Mouse (Mus musculus): ENCODE measurements around the gene Fam111a. TPM values are rescaled to one million over a fixed set of nuclear protein-coding genes. Genes with fewer than 3 reads are reported as not detected.

The Fam111a gene
- polyA plus RNA-seq, 1 experiment = not detected

- TF ChIP-seq CTCF (IDR thresholded peaks at IDR 0.05; ENCODE audit: insufficient read depth, low read depth, low read length) = no peak
- no peak for TF ChIP-seq POLR2A (IDR thresholded peaks at IDR 0.05; ENCODE audit: insufficient read depth, low read depth, low read length)
- WGBS = 4% methylated on average over 14 of the region's 14 CpGs
- no peak overlapping the region for H3K27ac ChIP-seq (ENCODE audit: insufficient read depth, low read depth, low read length)
- H3K4me3 ChIP-seq (ENCODE audit: insufficient read depth, low read depth, low read length) = peak overlapping the region; percentile 7; the same call in 1 of the 2 replicates
- peaks cover 4% of the 10 kb centered on the region; the same call in 1 of the 2 replicates for H3K4me1 ChIP-seq (ENCODE audit: control insufficient read depth, insufficient read depth, low read length)
Measured at GRCm38 (mm10) chr19:12573266-12574011, 27.9 kb downstream of the Fam111a start.

- 20% methylated on average over 5 of the region's 5 CpGs for WGBS
- Histone ChIP-seq H3K4me1 (ENCODE audit: control insufficient read depth, insufficient read depth, low read length) (peaks cover 4% of the 10 kb centered on the region; the same call in 1 of the 2 replicates), H3K27ac (ENCODE audit: insufficient read depth, low read depth, low read length) (no peak overlapping the region), H3K4me3 (ENCODE audit: insufficient read depth, low read depth, low read length) (no peak overlapping the region)
- TF ChIP-seq CTCF (IDR thresholded peaks at IDR 0.05; ENCODE audit: insufficient read depth, low read depth, low read length) = no peak
- no peak for TF ChIP-seq POLR2A (IDR thresholded peaks at IDR 0.05; ENCODE audit: insufficient read depth, low read depth, low read length)
Measured at GRCm38 (mm10) chr19:12574012-12574407, 28.5 kb downstream of the Fam111a start.

GRCm38 (mm10) chr19:12575107-12575506 lies 29.6 kb downstream of the Fam111a start:
- Histone ChIP-seq H3K4me1 (ENCODE audit: control insufficient read depth, insufficient read depth, low read length) (peaks cover 4% of the 10 kb centered on the region; the same call in 1 of the 2 replicates), H3K27ac (ENCODE audit: insufficient read depth, low read depth, low read length) (no peak overlapping the region), H3K4me3 (ENCODE audit: insufficient read depth, low read depth, low read length) (no peak overlapping the region)
- no peak for TF ChIP-seq POLR2A (IDR thresholded peaks at IDR 0.05; ENCODE audit: insufficient read depth, low read depth, low read length)
- TF ChIP-seq CTCF (IDR thresholded peaks at IDR 0.05; ENCODE audit: insufficient read depth, low read depth, low read length) = no peak
- WGBS = 70% methylated on average over 7 of the region's 7 CpGs

GRCm38 (mm10) chr19:12575514-12575913 lies 30.0 kb downstream of the Fam111a start:
- TF ChIP-seq POLR2A (IDR thresholded peaks at IDR 0.05; ENCODE audit: insufficient read depth, low read depth, low read length) = no peak
- TF ChIP-seq CTCF (IDR thresholded peaks at IDR 0.05; ENCODE audit: insufficient read depth, low read depth, low read length) = no peak
- WGBS = 71% methylated on average over 2 of the region's 2 CpGs
- no peak overlapping the region for H3K27ac ChIP-seq (ENCODE audit: insufficient read depth, low read depth, low read length)
- H3K4me3 ChIP-seq (ENCODE audit: insufficient read depth, low read depth, low read length) = no peak overlapping the region
- H3K4me1 ChIP-seq (ENCODE audit: control insufficient read depth, insufficient read depth, low read length) = peaks cover 4% of the 10 kb centered on the region; the same call in 1 of the 2 replicates

- Histone ChIP-seq H3K4me1 (ENCODE audit: control insufficient read depth, insufficient read depth, low read length) (peaks cover 4% of the 10 kb centered on the region; the same call in 1 of the 2 replicates), H3K27ac (ENCODE audit: insufficient read depth, low read depth, low read length) (no peak overlapping the region), H3K4me3 (ENCODE audit: insufficient read depth, low read depth, low read length) (no peak overlapping the region)
- TF ChIP-seq CTCF (IDR thresholded peaks at IDR 0.05; ENCODE audit: insufficient read depth, low read depth, low read length) (no peak), POLR2A (IDR thresholded peaks at IDR 0.05; ENCODE audit: insufficient read depth, low read depth, low read length) (no peak)
- WGBS = 82% methylated on average over 2 of the region's 2 CpGs
Measured at GRCm38 (mm10) chr19:12576639-12577038, 31.1 kb downstream of the Fam111a start.

GRCm38 (mm10) chr19:12585310-12585709 lies 39.8 kb downstream of the Fam111a start:
- Histone ChIP-seq H3K4me3 (ENCODE audit: insufficient read depth, low read depth, low read length) (no peak overlapping the region), H3K27ac (ENCODE audit: insufficient read depth, low read depth, low read length) (no peak overlapping the region), H3K4me1 (ENCODE audit: control insufficient read depth, insufficient read depth, low read length) (no peaks in the 10 kb centered on the region)
- no peak for TF ChIP-seq POLR2A (IDR thresholded peaks at IDR 0.05; ENCODE audit: insufficient read depth, low read depth, low read length)
- TF ChIP-seq CTCF (IDR thresholded peaks at IDR 0.05; ENCODE audit: insufficient read depth, low read depth, low read length) = no peak
- 83% methylated on average over 4 of the region's 4 CpGs for WGBS

- Histone ChIP-seq H3K4me1 (ENCODE audit: control insufficient read depth, insufficient read depth, low read length) (peaks cover 13% of the 10 kb centered on the region), H3K27ac (ENCODE audit: insufficient read depth, low read depth, low read length) (no peak overlapping the region), H3K4me3 (ENCODE audit: insufficient read depth, low read depth, low read length) (no peak overlapping the region)
- TF ChIP-seq CTCF (IDR thresholded peaks at IDR 0.05; ENCODE audit: insufficient read depth, low read depth, low read length) (no peak), POLR2A (IDR thresholded peaks at IDR 0.05; ENCODE audit: insufficient read depth, low read depth, low read length) (no peak)
- 3% methylated on average over 1 of the region's 1 CpGs for WGBS
Measured at GRCm38 (mm10) chr19:12591908-12592307, 46.4 kb downstream of the Fam111a start.

GRCm38 (mm10) chr19:12595135-12595529 lies 49.6 kb downstream of the Fam111a start:
- WGBS = 53% methylated on average over 2 of the region's 2 CpGs
- Histone ChIP-seq H3K27ac (ENCODE audit: insufficient read depth, low read depth, low read length) (no peak overlapping the region), H3K4me1 (ENCODE audit: control insufficient read depth, insufficient read depth, low read length) (peaks cover 13% of the 10 kb centered on the region), H3K4me3 (ENCODE audit: insufficient read depth, low read depth, low read length) (peak overlapping the region; percentile 70)
- TF ChIP-seq POLR2A (IDR thresholded peaks at IDR 0.05; ENCODE audit: insufficient read depth, low read depth, low read length) = no peak
- no peak for TF ChIP-seq CTCF (IDR thresholded peaks at IDR 0.05; ENCODE audit: insufficient read depth, low read depth, low read length)

- Histone ChIP-seq H3K4me1 (ENCODE audit: control insufficient read depth, insufficient read depth, low read length) (peaks cover 13% of the 10 kb centered on the region), H3K4me3 (ENCODE audit: insufficient read depth, low read depth, low read length) (peak overlapping the region; percentile 70), H3K27ac (ENCODE audit: insufficient read depth, low read depth, low read length) (no peak overlapping the region)
- TF ChIP-seq CTCF (IDR thresholded peaks at IDR 0.05; ENCODE audit: insufficient read depth, low read depth, low read length) (no peak), POLR2A (IDR thresholded peaks at IDR 0.05; ENCODE audit: insufficient read depth, low read depth, low read length) (no peak)
- WGBS = under 1% methylated on average over 49 of the region's 49 CpGs
Measured at GRCm38 (mm10) chr19:12595530-12596289, 50.2 kb downstream of the Fam111a start.

Data from olfactory bulb, adult 2 months (tissue).